Mouse (Mus musculus): ENCODE measurements around the gene Cenpv.

DNA sequence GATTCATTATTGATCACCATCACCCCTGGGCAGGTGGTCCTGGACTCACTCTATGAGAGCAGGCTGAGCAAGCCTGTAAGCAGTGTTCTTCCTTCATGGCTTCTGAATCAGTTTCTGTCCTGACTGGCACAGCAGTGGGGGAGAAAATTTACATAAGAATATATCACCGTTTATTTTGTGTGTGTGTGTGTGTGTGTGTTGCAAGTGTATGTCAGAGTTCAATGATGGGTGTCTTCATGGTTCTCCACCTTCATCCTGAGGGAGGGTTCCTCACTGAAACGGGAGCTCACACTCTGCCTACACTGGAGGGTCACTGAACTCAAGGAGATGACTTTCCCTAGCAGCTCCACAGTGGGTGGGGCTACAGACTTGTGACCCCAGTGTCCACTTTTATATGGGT, 1.9 kb upstream of the Cenpv start:
- TF ChIP-seq CTCF (IDR thresholded peaks at IDR 0.05; ENCODE audit: insufficient read depth, low read length) (no peak), POLR2A (IDR thresholded peaks at IDR 0.05; ENCODE audit: borderline replicate concordance, extremely low read depth, low read depth, low read length) (no peak)

Measured in lung, adult 2 months (tissue).